In the genomic region with DNA sequence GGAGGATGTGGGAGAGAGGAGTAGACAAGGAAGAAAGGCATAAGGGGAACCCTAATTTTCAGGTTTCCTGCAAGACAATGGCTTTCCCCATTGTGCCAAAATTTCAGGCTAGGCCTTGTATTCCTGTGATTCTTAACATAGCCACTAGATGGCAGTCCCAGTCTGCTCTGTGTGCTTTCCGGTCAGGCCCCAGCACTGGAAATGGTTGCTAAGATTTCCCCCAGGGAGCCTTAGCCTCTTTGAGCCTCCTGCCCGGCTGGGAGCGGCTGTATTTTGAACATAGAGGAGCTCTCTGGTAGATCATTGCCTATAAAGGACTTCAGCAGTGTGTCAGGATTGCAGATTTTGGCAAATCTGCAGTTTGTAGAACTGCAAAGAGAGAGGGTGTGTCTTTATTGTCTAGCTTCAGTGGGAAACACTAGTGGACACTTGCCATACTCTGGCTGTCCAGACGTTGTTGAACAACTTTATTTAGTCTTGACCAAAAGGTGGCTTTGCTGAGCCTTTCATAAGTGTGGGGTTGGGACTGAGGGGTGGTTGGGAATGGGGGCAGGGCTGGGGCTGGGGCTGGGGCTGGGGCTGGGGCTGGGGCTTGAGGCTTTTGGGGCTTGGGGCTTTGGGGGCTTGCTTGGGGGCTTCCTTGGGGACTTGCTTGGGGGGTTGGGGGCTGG, we compare ENCODE assay signal across 8 mouse cellular contexts. TPM values are rescaled to one million over a fixed set of nuclear protein-coding genes. Genes with fewer than 3 reads are reported as not detected.
DNase-seq lines count a peak whose midpoint lies in the region; ATAC-seq and TF ChIP-seq lines count a peak whose summit lies in the region.

No protein-coding gene starts in this region.

- no peaks in the 10 kb centered on the region for H3K9me3 ChIP-seq in E14TG2a.4 (ENCODE audit: low read length)
- H3K9me3 ChIP-seq in embryonic facial prominence, embryonic 12.5 days: no peaks in the 10 kb centered on the region
- no peaks in the 10 kb centered on the region for H3K9me3 ChIP-seq in heart, embryonic 10.5 days
- H3K9me3 ChIP-seq in kidney, embryonic 14.5 days (ENCODE audit: control insufficient read depth, low read length): no peaks in the 10 kb centered on the region
- H3K9me3 ChIP-seq in liver, embryonic 11.5 days (ENCODE audit: control insufficient read depth, low read length): no peaks in the 10 kb centered on the region

- TF ChIP-seq CTCF in E14TG2a.4 (conservative IDR thresholded peaks at IDR 0.05; ENCODE audit: low read length): peak; percentile 84

- no peaks in the 10 kb centered on the region for H3K36me3 ChIP-seq in E14TG2a.4 (ENCODE audit: insufficient read depth, low read length)
- no peaks in the 10 kb centered on the region for H3K36me3 ChIP-seq in embryonic facial prominence, embryonic 12.5 days
- no peaks in the 10 kb centered on the region for H3K36me3 ChIP-seq in heart, embryonic 10.5 days
- no peaks in the 10 kb centered on the region for H3K36me3 ChIP-seq in kidney, embryonic 14.5 days (ENCODE audit: control insufficient read depth, insufficient read depth, low read length)
- H3K36me3 ChIP-seq in liver, embryonic 11.5 days (ENCODE audit: control insufficient read depth, insufficient read depth, low read length): no peaks in the 10 kb centered on the region

- H3K9ac ChIP-seq in embryonic facial prominence, embryonic 12.5 days: no peak overlapping the region
- no peak overlapping the region for H3K9ac ChIP-seq in kidney, embryonic 14.5 days (ENCODE audit: low read depth, low read length)
- no peak overlapping the region for H3K9ac ChIP-seq in liver, embryonic 11.5 days (ENCODE audit: low read depth, low read length)

- no peak overlapping the region for H3K4me3 ChIP-seq in E14TG2a.4 (replicated peaks; ENCODE audit: low read length)
- H3K4me3 ChIP-seq in embryonic facial prominence, embryonic 12.5 days: no peak overlapping the region
- H3K4me3 ChIP-seq in heart, embryonic 10.5 days: no peak overlapping the region
- no peak overlapping the region for H3K4me3 ChIP-seq in kidney, embryonic 14.5 days (ENCODE audit: low read length)
- no peak overlapping the region for H3K4me3 ChIP-seq in liver, embryonic 11.5 days (ENCODE audit: low read depth, low read length)

- whole genome bisulfite sequencing in embryonic facial prominence, embryonic 12.5 days: 4% methylated on average over 4 of the region's 4 CpGs
- 5% methylated on average over 4 of the region's 4 CpGs for WGBS in heart, embryonic 10.5 days
- WGBS in kidney, embryonic 14.5 days: 1% methylated on average over 4 of the region's 4 CpGs
- WGBS in liver, embryonic 11.5 days: 11% methylated on average over 4 of the region's 4 CpGs

- ATAC-seq in embryonic facial prominence, embryonic 12.5 days (ENCODE audit: insufficient number of reproducible peaks, insufficient read depth, low FRiP score, low TSS enrichment): 0 out of 2 replicates have a peak, but pooled peaks have one; percentile 15
- peak; percentile 80; the same call in 1 of the 2 replicates for ATAC-seq in kidney, embryonic 14.5 days (ENCODE audit: low FRiP score, low TSS enrichment)
- no peak for ATAC-seq in liver, embryonic 11.5 days (replicated peaks; ENCODE audit: low FRiP score)

- no peaks in the 10 kb centered on the region for H3K27me3 ChIP-seq in E14TG2a.4 (ENCODE audit: insufficient read depth, low read length)
- no peaks in the 10 kb centered on the region for H3K27me3 ChIP-seq in embryonic facial prominence, embryonic 12.5 days
- H3K27me3 ChIP-seq in heart, embryonic 10.5 days (ENCODE audit: insufficient read depth, poor library complexity, severe bottlenecking): no peaks in the 10 kb centered on the region
- H3K27me3 ChIP-seq in kidney, embryonic 14.5 days (ENCODE audit: control insufficient read depth, insufficient read depth, low read length): no peaks in the 10 kb centered on the region
- H3K27me3 ChIP-seq in liver, embryonic 11.5 days (replicated peaks; ENCODE audit: control insufficient read depth, insufficient read depth, low read length): no peaks in the 10 kb centered on the region; the same call in 1 of the 2 replicates

- peaks cover 8% of the 10 kb centered on the region for H3K4me1 ChIP-seq in E14TG2a.4 (replicated peaks; ENCODE audit: low read depth, low read length)
- H3K4me1 ChIP-seq in embryonic facial prominence, embryonic 12.5 days: no peaks in the 10 kb centered on the region
- H3K4me1 ChIP-seq in heart, embryonic 10.5 days: no peaks in the 10 kb centered on the region
- no peaks in the 10 kb centered on the region for H3K4me1 ChIP-seq in kidney, embryonic 14.5 days (ENCODE audit: control insufficient read depth, insufficient read depth, low read length)
- no peaks in the 10 kb centered on the region for H3K4me1 ChIP-seq in liver, embryonic 11.5 days (replicated peaks; ENCODE audit: control insufficient read depth, insufficient read depth, low read length)

- peak; percentile 33 for DNase-seq in adrenal gland, postnatal 25 days
- peak; percentile 33 for DNase-seq in heart, embryonic 10.5 days (ENCODE audit: low spot score)
- peak; percentile 44 for DNase-seq in liver, embryonic 11.5 days (ENCODE audit: low spot score)
- peak; percentile 60 for DNase-seq in neural tube, embryonic 10.5 days (ENCODE audit: extremely low spot score, low spot score)
- DNase-seq in thymus, postnatal 14 days: peak; percentile 68

- no peak overlapping the region for H3K27ac ChIP-seq in embryonic facial prominence, embryonic 12.5 days
- no peak overlapping the region for H3K27ac ChIP-seq in heart, embryonic 10.5 days
- H3K27ac ChIP-seq in kidney, embryonic 14.5 days (ENCODE audit: low read depth, low read length): no peak overlapping the region
- H3K27ac ChIP-seq in liver, embryonic 11.5 days (ENCODE audit: low read depth, low read length): no peak overlapping the region

- H3K4me2 ChIP-seq in embryonic facial prominence, embryonic 12.5 days (replicated peaks): no peak overlapping the region
- H3K4me2 ChIP-seq in kidney, embryonic 14.5 days (replicated peaks; ENCODE audit: low read depth, low read length): no peak overlapping the region
- H3K4me2 ChIP-seq in liver, embryonic 11.5 days: no peak overlapping the region

RNA-seq across cellular contexts. Expression of a gene that starts 8.1 kb away (rescaled TPM):
- total RNA-seq in adrenal gland, postnatal 25 days (2021): 14.8 and 15.8 TPM in 2 replicates
- 1.3 and 1.4 TPM in 2 replicates for polyA plus RNA-seq in embryonic facial prominence, embryonic 12.5 days (2016; fragmentation: Nextera tagmentation; extraction: Ambion mirVana)
- polyA plus RNA-seq in heart, embryonic 10.5 days (2016; fragmentation: Nextera tagmentation; extraction: Ambion mirVana): 2.0 and 2.7 TPM in 2 replicates
- 2.4 and 2.6 TPM in 2 replicates for polyA plus RNA-seq in kidney, embryonic 14.5 days (2014; fragmentation: Nextera tagmentation; extraction: Ambion mirVana)
- polyA plus RNA-seq in liver, embryonic 11.5 days (2014; fragmentation: Nextera tagmentation; extraction: Ambion mirVana): 0.68 and 0.77 TPM in 2 replicates
